Mouse (Mus musculus): ENCODE measurements around the gene Mllt6. TPM values are rescaled to one million over a fixed set of nuclear protein-coding genes. Genes with fewer than 3 reads are reported as not detected.

Gene Mllt6
- total and polyA plus RNA-seq, 3 experiments: 37.9 to 72.5 (median 67.1) TPM

DNA sequence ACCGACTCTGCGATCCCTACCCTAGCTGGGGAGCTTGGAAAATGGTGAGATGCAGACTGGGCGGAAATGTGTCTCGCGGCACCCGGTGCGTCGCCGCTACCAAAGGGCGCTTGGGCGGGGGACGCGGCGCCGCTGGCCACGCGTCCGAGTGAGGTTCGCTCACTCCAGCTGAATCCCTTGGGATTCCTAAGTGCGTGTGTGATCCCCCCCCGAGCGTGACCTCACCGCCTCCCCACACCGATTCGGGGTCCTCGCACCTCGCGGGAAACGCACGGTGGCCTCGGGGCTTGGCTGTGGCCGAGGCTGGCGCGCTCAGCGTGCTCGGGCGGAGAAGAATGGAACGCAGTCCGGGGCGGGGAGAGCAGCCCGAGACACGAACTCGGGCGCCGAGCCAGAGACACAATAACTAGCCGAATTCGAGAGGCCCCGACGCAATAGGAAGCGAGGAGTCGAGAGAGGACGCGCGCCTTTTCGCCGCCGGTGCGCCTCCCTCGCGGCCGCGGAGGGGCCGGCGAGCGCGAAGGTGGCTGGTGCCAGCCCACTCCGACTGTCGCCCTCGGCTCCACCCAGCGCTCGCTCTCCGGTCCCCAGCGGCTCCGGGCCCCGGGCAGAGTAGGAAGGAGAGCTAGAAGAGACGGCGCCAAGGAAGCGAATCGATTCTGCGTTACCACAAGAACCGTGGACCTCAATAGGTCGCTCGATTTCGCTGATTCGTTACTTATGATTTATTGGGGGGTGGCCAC lies 37.0 kb downstream of the Mllt6 start, which contains the start of gene Pcgf2:
Gene Pcgf2, minus strand, starts transcription at position 495 of the 743 bp plus-strand sequence.
- under 1% methylated on average over 85 of the region's 85 CpGs for WGBS
- Histone ChIP-seq H3K27me3 (ENCODE audit: control insufficient read depth, insufficient read depth, low read length) (no peaks in the 10 kb centered on the region), H3K4me3 (peak within 1 kb of the TSS; percentile 74), H3K36me3 (ENCODE audit: control insufficient read depth, insufficient read depth, low read length) (no peaks in the 10 kb centered on the region), H3K79me2 (replicated peaks; ENCODE audit: control insufficient read depth, insufficient read depth, low read length) (no peaks in the 10 kb centered on the region; the same call in 1 of the 2 replicates), H3K27ac (peak within 1 kb of the TSS; percentile 95), H3K9ac (ENCODE audit: low read depth, low read length) (peak within 1 kb of the TSS; percentile 81), H3K4me1 (ENCODE audit: control insufficient read depth, insufficient read depth, low read length) (peaks cover 7% of the 10 kb centered on the region)
- DNase-seq: peak; percentile 86 to 88
- intact Hi-C loops (cut with DNase I): loop anchor here (5.0 to 10.0 kb wide), 3 partner anchors 168 to 515 kb away; partner anchors contain the start of genes Fbxo47 and Kpnb1
- TF ChIP-seq POLR2A (IDR thresholded peaks at IDR 0.05; ENCODE audit: insufficient read depth, low read depth, low read length) (peak; percentile 48; the same call in 1 of the 2 replicates), EP300 (IDR thresholded peaks at IDR 0.05; ENCODE audit: insufficient read depth, low read depth, low read length) (no peak)

DNA sequence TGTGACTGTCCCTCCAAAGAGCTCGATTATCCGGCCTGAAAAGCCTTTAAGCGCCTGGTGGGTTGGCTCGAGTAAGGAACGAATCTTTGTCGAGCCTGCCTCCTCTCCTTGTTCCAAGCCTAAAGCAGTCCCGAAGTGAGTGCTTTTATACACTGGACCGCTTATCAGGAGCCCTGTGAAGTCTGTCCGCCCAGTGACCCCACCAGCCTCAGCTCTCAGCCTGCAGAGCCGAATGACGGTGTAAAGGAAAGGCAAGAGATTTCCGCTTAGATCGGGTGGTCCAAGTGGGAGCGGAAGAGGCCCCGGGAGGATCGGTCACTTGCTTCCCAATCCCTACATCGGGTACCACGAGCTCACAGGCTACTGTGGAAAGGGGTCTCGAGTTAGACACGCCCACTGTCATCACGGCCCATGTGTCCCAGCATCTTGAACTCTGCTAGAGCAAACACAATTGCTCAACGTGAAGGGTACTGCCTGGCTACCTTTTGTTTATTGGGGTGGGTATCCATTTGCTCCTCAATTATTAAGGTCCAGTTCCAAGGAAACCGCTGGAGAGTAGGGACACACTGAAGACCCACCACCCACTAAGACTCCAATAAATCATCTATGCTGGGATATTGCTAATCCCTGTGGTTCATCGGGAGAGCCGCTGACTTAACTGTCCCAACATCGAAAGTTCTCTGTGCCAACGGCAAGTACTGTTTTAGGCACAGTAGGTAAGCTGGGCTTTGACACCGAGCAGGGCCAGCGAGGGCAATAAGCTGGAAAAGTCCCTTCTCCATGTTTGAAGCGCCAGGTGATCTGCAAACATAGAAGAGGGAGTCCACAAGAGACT lies 37.7 kb downstream of the Mllt6 start:
- Histone ChIP-seq H3K4me3 (peak overlapping the region; percentile 74), H3K36me3 (ENCODE audit: control insufficient read depth, insufficient read depth, low read length) (no peaks in the 10 kb centered on the region), H3K79me2 (replicated peaks; ENCODE audit: control insufficient read depth, insufficient read depth, low read length) (no peaks in the 10 kb centered on the region; the same call in 1 of the 2 replicates), H3K9ac (ENCODE audit: low read depth, low read length) (peak overlapping the region; percentile 72), H3K27me3 (ENCODE audit: control insufficient read depth, insufficient read depth, low read length) (no peaks in the 10 kb centered on the region), H3K4me1 (ENCODE audit: control insufficient read depth, insufficient read depth, low read length) (peaks cover 5% of the 10 kb centered on the region), H3K27ac (peak overlapping the region; percentile 95)
- WGBS: 23% methylated on average over 30 of the region's 30 CpGs
- TF ChIP-seq EP300 (IDR thresholded peaks at IDR 0.05; ENCODE audit: insufficient read depth, low read depth, low read length) (no peak), POLR2A (IDR thresholded peaks at IDR 0.05; ENCODE audit: insufficient read depth, low read depth, low read length) (no peak), CTCF (IDR thresholded peaks at IDR 0.05) (no peak)
- DNase-seq: peak in 1 of 2 experiments; percentile 55
- intact Hi-C loops (cut with DNase I): loop anchor here (5.0 to 10.0 kb wide), 3 partner anchors 169 to 516 kb away; partner anchors contain the start of genes Fbxo47 and Kpnb1

DNA sequence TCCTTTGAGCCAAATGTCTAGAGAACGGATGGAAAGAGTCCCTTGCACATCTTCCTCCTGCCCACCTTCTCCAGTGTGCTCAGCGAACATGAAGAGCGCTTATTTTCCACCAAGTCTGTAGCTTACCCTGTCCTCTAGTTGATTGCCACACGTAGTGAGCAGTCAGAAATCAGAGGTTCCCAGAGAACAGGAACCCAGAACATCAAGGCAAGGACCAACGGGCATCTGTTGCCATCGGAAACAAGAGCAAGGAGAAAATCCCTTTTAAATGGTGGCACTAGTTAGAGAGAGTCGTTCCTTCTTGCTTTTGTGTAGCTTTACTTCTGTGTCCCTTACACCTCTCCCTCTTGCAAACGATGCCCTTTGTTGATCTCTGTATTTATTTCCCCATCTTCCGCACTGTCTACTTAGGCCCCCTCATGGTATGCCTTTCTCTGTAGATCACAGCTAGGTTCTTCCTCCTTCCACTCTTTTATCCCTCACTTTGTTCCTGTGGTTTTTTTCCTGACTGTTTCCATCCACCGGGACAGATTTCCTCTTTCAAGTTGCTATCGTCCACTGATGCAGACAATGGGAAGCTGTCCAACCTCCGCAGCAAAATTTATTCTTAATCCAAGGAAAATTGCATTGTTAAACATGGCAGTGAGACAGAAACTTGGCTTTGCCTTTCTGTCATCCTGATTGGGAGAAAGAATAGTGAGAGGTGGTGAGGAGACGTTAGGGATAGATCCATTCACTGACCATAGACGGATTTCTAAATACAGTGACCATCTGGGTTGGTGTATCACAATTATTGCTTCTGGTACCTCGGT lies 38.6 kb downstream of the Mllt6 start:
- H3K36me3 ChIP-seq (ENCODE audit: control insufficient read depth, insufficient read depth, low read length): no peaks in the 10 kb centered on the region
- no peaks in the 10 kb centered on the region for H3K27me3 ChIP-seq (ENCODE audit: control insufficient read depth, insufficient read depth, low read length)
- peaks cover 5% of the 10 kb centered on the region for H3K4me1 ChIP-seq (ENCODE audit: control insufficient read depth, insufficient read depth, low read length)
- H3K27ac ChIP-seq: no peak overlapping the region; the same call in 1 of the 2 replicates
- DNase-seq: no peak
- no peaks in the 10 kb centered on the region; the same call in 1 of the 2 replicates for H3K79me2 ChIP-seq (replicated peaks; ENCODE audit: control insufficient read depth, insufficient read depth, low read length)
- no peak for TF ChIP-seq EP300 (IDR thresholded peaks at IDR 0.05; ENCODE audit: insufficient read depth, low read depth, low read length)
- no peak for TF ChIP-seq CTCF (IDR thresholded peaks at IDR 0.05)
- no peak for TF ChIP-seq POLR2A (IDR thresholded peaks at IDR 0.05; ENCODE audit: insufficient read depth, low read depth, low read length)
- no peak overlapping the region for H3K9ac ChIP-seq (ENCODE audit: low read depth, low read length)
- 52% methylated on average over 15 of the region's 15 CpGs for WGBS
- intact Hi-C loops (cut with DNase I): loop anchor here (2.0 to 10.0 kb wide), 4 partner anchors 43 to 517 kb away; partner anchors contain the start of genes Fbxo47, Kpnb1 and Pip4k2b
- peak overlapping the region; percentile 79; the same call in 1 of the 2 replicates for H3K4me3 ChIP-seq

DNA sequence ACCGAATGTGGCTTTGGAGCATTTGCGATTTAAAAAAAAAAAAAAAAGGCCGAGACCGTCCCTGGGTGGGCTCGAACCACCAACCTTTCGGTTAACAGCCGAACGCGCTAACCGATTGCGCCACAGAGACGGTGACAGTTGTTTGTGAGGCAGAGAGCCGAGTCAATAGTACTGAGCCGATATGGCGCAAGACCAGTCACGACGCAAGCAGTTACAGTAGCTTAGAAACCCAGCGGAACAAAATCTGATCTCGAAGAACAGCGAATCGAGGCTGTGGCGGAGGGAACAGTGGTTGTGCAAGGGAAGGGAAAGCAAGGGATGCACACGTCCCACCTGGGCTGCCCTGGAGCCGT lies 39.2 kb downstream of the Mllt6 start:
- intact Hi-C loops (cut with DNase I): loop anchor here (2.0 to 10.0 kb wide), 4 partner anchors 42 to 518 kb away; partner anchors contain the start of genes Fbxo47, Kpnb1 and Pip4k2b
- Histone ChIP-seq H3K4me1 (ENCODE audit: control insufficient read depth, insufficient read depth, low read length) (peaks cover 5% of the 10 kb centered on the region), H3K36me3 (ENCODE audit: control insufficient read depth, insufficient read depth, low read length) (no peaks in the 10 kb centered on the region), H3K27me3 (ENCODE audit: control insufficient read depth, insufficient read depth, low read length) (no peaks in the 10 kb centered on the region), H3K9ac (ENCODE audit: low read depth, low read length) (peak overlapping the region; percentile 79), H3K4me3 (peak overlapping the region; percentile 79), H3K79me2 (replicated peaks; ENCODE audit: control insufficient read depth, insufficient read depth, low read length) (no peaks in the 10 kb centered on the region; the same call in 1 of the 2 replicates), H3K27ac (peak overlapping the region; percentile 77)
- 0 out of 2 replicates have a peak, but pooled peaks have one; percentile 24 for TF ChIP-seq POLR2A (IDR thresholded peaks at IDR 0.05; ENCODE audit: insufficient read depth, low read depth, low read length)
- no peak for TF ChIP-seq CTCF (IDR thresholded peaks at IDR 0.05)
- peak; percentile 91; the same call in 1 of the 2 replicates for TF ChIP-seq EP300 (IDR thresholded peaks at IDR 0.05; ENCODE audit: insufficient read depth, low read depth, low read length)
- DNase-seq: peak; percentile 89 to 92
- WGBS: under 1% methylated on average over 24 of the region's 24 CpGs
